Comparison of ENCODE assay signal across 22 mouse cellular contexts in genomic region chr3:118063679-118064078, GRCm38 (mm10).
A peak's percentile ranks its signal among the peaks of the same experiment; 100 is the strongest.
DNase-seq lines count a peak whose midpoint lies in the region; ATAC-seq and TF ChIP-seq lines count a peak whose summit lies in the region.
"Had no signal": no experiment of that assay in that cellular context is flagged by ENCODE, and none has a peak within 500 bp of the region (broad histone marks: within the 10 kb centered on the region; RNA-seq: fewer than 3 reads in every experiment).

No protein-coding gene starts in this region.

- 21% methylated on average over 2 of the region's 2 CpGs for WGBS in hindbrain, postnatal 0 days
- 58% methylated on average over 2 of the region's 2 CpGs for WGBS in hindbrain, embryonic 11.5 days
- WGBS in midbrain, postnatal 0 days = 35% methylated on average over 2 of the region's 2 CpGs
- 29% methylated on average over 2 of the region's 2 CpGs for WGBS in midbrain, embryonic 15.5 days
- 9% methylated on average over 2 of the region's 2 CpGs for WGBS in forebrain, postnatal 0 days

- no peak overlapping the region for H3K9ac ChIP-seq in hindbrain, postnatal 0 days (replicated peaks; ENCODE audit: low read length)
- H3K9ac ChIP-seq in hindbrain, embryonic 11.5 days (ENCODE audit: low read depth, low read length) = no peak overlapping the region
- no peak overlapping the region for H3K9ac ChIP-seq in midbrain, postnatal 0 days (replicated peaks; ENCODE audit: low read length, poor library complexity, severe bottlenecking)
- no peak overlapping the region for H3K9ac ChIP-seq in midbrain, embryonic 15.5 days
- no peak overlapping the region for H3K9ac ChIP-seq in forebrain, postnatal 0 days
- H3K9ac ChIP-seq: embryonic facial prominence, embryonic 12.5 days; heart, embryonic 15.5 days; liver, embryonic 12.5 days; midbrain, embryonic 12.5 days had no signal

- H3K4me3 ChIP-seq in hindbrain, postnatal 0 days (ENCODE audit: low read length) = no peak overlapping the region
- no peak overlapping the region for H3K4me3 ChIP-seq in hindbrain, embryonic 11.5 days (ENCODE audit: low read depth, low read length)
- H3K4me3 ChIP-seq in midbrain, postnatal 0 days (ENCODE audit: low read depth, low read length) = no peak overlapping the region
- no peak overlapping the region for H3K4me3 ChIP-seq in midbrain, embryonic 15.5 days
- H3K4me3 ChIP-seq in forebrain, postnatal 0 days (ENCODE audit: low read depth, low read length) = no peak overlapping the region
- H3K4me3 ChIP-seq: embryonic facial prominence, embryonic 12.5 days; heart, embryonic 15.5 days; liver, embryonic 12.5 days; midbrain, embryonic 12.5 days had no signal

- ATAC-seq in hindbrain, postnatal 0 days = no peak
- ATAC-seq in hindbrain, embryonic 11.5 days (ENCODE audit: low FRiP score) = no peak
- no peak for ATAC-seq in midbrain, postnatal 0 days (ENCODE audit: low FRiP score)
- no peak for ATAC-seq in midbrain, embryonic 15.5 days (replicated peaks)
- no peak for ATAC-seq in forebrain, postnatal 0 days
- ATAC-seq: CD4-positive, CD25-positive, alpha-beta regulatory T cell, adult 4 months; inflammation-experienced regulatory T-cells, adult 6 months; liver, embryonic 12.5 days had no signal

- H3K27ac ChIP-seq in hindbrain, postnatal 0 days = no peak overlapping the region
- no peak overlapping the region for H3K27ac ChIP-seq in hindbrain, embryonic 11.5 days (ENCODE audit: low read depth, low read length)
- no peak overlapping the region for H3K27ac ChIP-seq in midbrain, postnatal 0 days (ENCODE audit: low read depth, low read length)
- H3K27ac ChIP-seq in midbrain, embryonic 15.5 days = no peak overlapping the region
- H3K27ac ChIP-seq in forebrain, postnatal 0 days (ENCODE audit: low read depth, low read length) = no peak overlapping the region
- H3K27ac ChIP-seq: embryonic facial prominence, embryonic 12.5 days; heart, embryonic 15.5 days; liver, embryonic 12.5 days; midbrain, embryonic 12.5 days had no signal

- no peaks in the 10 kb centered on the region for H3K27me3 ChIP-seq in hindbrain, postnatal 0 days (ENCODE audit: insufficient read depth, low read length)
- H3K27me3 ChIP-seq in hindbrain, embryonic 11.5 days (ENCODE audit: control insufficient read depth, insufficient read depth, low read length) = no peaks in the 10 kb centered on the region
- H3K27me3 ChIP-seq in midbrain, postnatal 0 days (ENCODE audit: insufficient read depth, low read length) = no peaks in the 10 kb centered on the region
- no peaks in the 10 kb centered on the region for H3K27me3 ChIP-seq in midbrain, embryonic 15.5 days (replicated peaks)
- H3K27me3 ChIP-seq in forebrain, postnatal 0 days (ENCODE audit: insufficient read depth, low read length) = no peaks in the 10 kb centered on the region
- H3K27me3 ChIP-seq: embryonic facial prominence, embryonic 12.5 days; heart, embryonic 15.5 days; liver, embryonic 12.5 days; midbrain, embryonic 12.5 days had no signal

- no peaks in the 10 kb centered on the region for H3K4me1 ChIP-seq in hindbrain, postnatal 0 days (ENCODE audit: insufficient read depth, low read length)
- H3K4me1 ChIP-seq in hindbrain, embryonic 11.5 days (replicated peaks; ENCODE audit: control insufficient read depth, insufficient read depth, low read length) = no peaks in the 10 kb centered on the region
- H3K4me1 ChIP-seq in midbrain, postnatal 0 days (ENCODE audit: insufficient read depth, low read length) = no peaks in the 10 kb centered on the region
- peaks cover 3% of the 10 kb centered on the region; the same call in 1 of the 2 replicates for H3K4me1 ChIP-seq in midbrain, embryonic 15.5 days
- no peaks in the 10 kb centered on the region for H3K4me1 ChIP-seq in forebrain, postnatal 0 days (ENCODE audit: insufficient read depth)
- H3K4me1 ChIP-seq: embryonic facial prominence, embryonic 12.5 days; heart, embryonic 15.5 days; liver, embryonic 12.5 days; midbrain, embryonic 12.5 days had no signal

- DNase-seq in hindbrain, postnatal 0 days (ENCODE audit: low spot score) = peak; percentile 9
- DNase-seq in hindbrain, embryonic 11.5 days (ENCODE audit: low spot score) = no peak
- DNase-seq in midbrain, postnatal 0 days (ENCODE audit: low spot score) = peak; percentile 7
- peak; percentile 31 for DNase-seq in NIH3T3 (ENCODE audit: low read depth)
- peak; percentile 26 for DNase-seq in forebrain, postnatal 0 days
- DNase-seq in testis, postnatal 10 days (ENCODE audit: low spot score) = no peak
- no peak for DNase-seq in adrenal gland, postnatal 36 days
- DNase-seq: cerebellum, adult 9-10 months; gastrocnemius, postnatal 25 days; kidney, adult 2 months; kidney, postnatal 14 days; lung, adult 2 months; lung, postnatal 4 days; right cerebral cortex, adult 18-20 months; thymus, postnatal 36 days had no signal

- no peaks in the 10 kb centered on the region for H3K36me3 ChIP-seq in hindbrain, postnatal 0 days (ENCODE audit: insufficient read depth, low read length)
- no peaks in the 10 kb centered on the region for H3K36me3 ChIP-seq in hindbrain, embryonic 11.5 days (ENCODE audit: control insufficient read depth, insufficient read depth, low read length)
- H3K36me3 ChIP-seq in midbrain, postnatal 0 days (ENCODE audit: insufficient read depth, low read length) = no peaks in the 10 kb centered on the region
- H3K36me3 ChIP-seq in midbrain, embryonic 15.5 days (replicated peaks) = no peaks in the 10 kb centered on the region
- no peaks in the 10 kb centered on the region for H3K36me3 ChIP-seq in forebrain, postnatal 0 days (ENCODE audit: insufficient read depth)
- H3K36me3 ChIP-seq: embryonic facial prominence, embryonic 12.5 days; heart, embryonic 15.5 days; liver, embryonic 12.5 days; midbrain, embryonic 12.5 days had no signal

- H3K4me2 ChIP-seq in hindbrain, postnatal 0 days (ENCODE audit: low read depth, low read length) = no peak overlapping the region
- no peak overlapping the region for H3K4me2 ChIP-seq in hindbrain, embryonic 11.5 days (replicated peaks; ENCODE audit: low read depth, low read length)
- H3K4me2 ChIP-seq in midbrain, postnatal 0 days (ENCODE audit: low read depth, low read length, poor library complexity, severe bottlenecking) = no peak overlapping the region
- no peak overlapping the region for H3K4me2 ChIP-seq in midbrain, embryonic 15.5 days
- no peak overlapping the region for H3K4me2 ChIP-seq in forebrain, postnatal 0 days (ENCODE audit: low read depth)
- H3K4me2 ChIP-seq: embryonic facial prominence, embryonic 12.5 days; heart, embryonic 15.5 days; liver, embryonic 12.5 days; midbrain, embryonic 12.5 days had no signal

- no peak for TF ChIP-seq CTCF in hindbrain, postnatal 0 days (IDR thresholded peaks at IDR 0.05; ENCODE audit: low read depth)
- TF ChIP-seq CTCF in midbrain, postnatal 0 days (IDR thresholded peaks at IDR 0.05) = no peak
- no peak for TF ChIP-seq CTCF in forebrain, postnatal 0 days (IDR thresholded peaks at IDR 0.05; ENCODE audit: low read depth)

- H3K9me3 ChIP-seq in hindbrain, postnatal 0 days (ENCODE audit: low read length) = no peaks in the 10 kb centered on the region
- no peaks in the 10 kb centered on the region for H3K9me3 ChIP-seq in hindbrain, embryonic 11.5 days (ENCODE audit: control insufficient read depth, low read length)
- no peaks in the 10 kb centered on the region for H3K9me3 ChIP-seq in midbrain, postnatal 0 days (ENCODE audit: low read length)
- H3K9me3 ChIP-seq in midbrain, embryonic 15.5 days = no peaks in the 10 kb centered on the region
- no peaks in the 10 kb centered on the region for H3K9me3 ChIP-seq in forebrain, postnatal 0 days (ENCODE audit: low read length)
- H3K9me3 ChIP-seq: embryonic facial prominence, embryonic 12.5 days; heart, embryonic 15.5 days; liver, embryonic 12.5 days; midbrain, embryonic 12.5 days had no signal

Comparison
In these comparisons a context has a peak if more than half of its experiments do, and no peak if none do; other contexts are left out.
1. DNase-seq: peak in hindbrain, postnatal 0 days (single experiment), midbrain, postnatal 0 days (single experiment), NIH3T3 (single experiment) and forebrain, postnatal 0 days (single experiment); none in hindbrain, embryonic 11.5 days (single experiment), testis, postnatal 10 days (single experiment) and adrenal gland, postnatal 36 days (0 of 2).